Mouse (Mus musculus): Measurements from ENCODE around the gene Arvcf.

DNA sequence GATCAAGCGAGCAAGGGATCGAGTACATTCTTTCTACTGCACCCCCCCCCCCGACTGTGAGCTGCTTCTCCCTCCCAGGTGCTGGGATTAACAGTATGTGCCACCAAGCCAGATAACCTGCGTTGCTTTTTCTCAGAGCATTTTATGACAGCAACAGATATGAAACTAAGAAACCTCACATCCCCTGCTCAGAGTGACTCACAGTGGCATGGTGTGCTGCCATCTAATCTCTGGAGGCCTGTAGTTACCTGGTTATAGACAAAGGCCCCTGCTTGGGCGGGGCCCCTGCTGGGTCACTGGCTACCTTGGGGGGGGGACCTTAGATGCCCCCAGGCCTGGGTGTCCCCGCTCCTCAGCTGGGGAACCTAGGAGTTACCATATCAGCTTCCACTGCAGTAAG, 10.0 kb downstream of the Arvcf start:
- TF ChIP-seq POLR2A (IDR thresholded peaks at IDR 0.05; ENCODE audit: low read depth, low read length) (no peak), CTCF (IDR thresholded peaks at IDR 0.05; ENCODE audit: extremely low read depth, insufficient read depth, insufficient read length, insufficient replicate concordance) (no peak)
